Mouse (Mus musculus): ENCODE results near the gene Grk2. TPM values are rescaled to one million over a fixed set of nuclear protein-coding genes. Genes with fewer than 3 reads are reported as not detected.

Grk2 gene
- polyA plus RNA-seq, 1 experiment from 2014 or later = 19.6 TPM

- ATAC-seq (ENCODE audit: low FRiP score) = no peak
- no peak overlapping the region for H3K9ac ChIP-seq
- 90% methylated on average over 11 of the region's 11 CpGs for WGBS
Measured at GRCm38 (mm10) chr19:4291161-4291560, 14.9 kb downstream of the Grk2 start.

DNA sequence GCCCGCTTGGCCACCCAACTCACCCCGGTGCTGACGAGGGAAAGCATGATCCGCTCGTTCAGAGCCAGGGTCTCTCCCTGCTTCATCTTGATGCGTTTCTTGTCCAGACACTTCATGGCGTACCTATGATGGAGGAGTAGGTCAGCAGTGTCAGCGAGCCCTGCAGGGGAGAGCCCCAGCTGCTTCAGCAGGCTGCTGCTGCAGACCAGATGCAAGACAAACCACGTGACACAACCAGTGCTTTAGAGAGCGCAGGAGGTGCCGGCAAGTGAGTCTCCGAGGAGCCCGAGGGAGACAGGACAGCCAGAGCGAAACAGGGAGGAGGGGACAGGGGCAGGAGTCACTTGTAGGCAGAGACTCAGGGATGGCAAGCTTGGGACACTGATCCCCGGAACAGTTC, 15.3 kb downstream of the Grk2 start:
- Histone ChIP-seq H3K27ac (no peak overlapping the region), H3K4me2 (no peak overlapping the region), H3K4me1 (replicated peaks) (peaks cover 16% of the 10 kb centered on the region), H3K9me3 (no peaks in the 10 kb centered on the region), H3K9ac (no peak overlapping the region), H3K4me3 (no peak overlapping the region), H3K27me3 (no peaks in the 10 kb centered on the region), H3K36me3 (peaks cover 91% of the 10 kb centered on the region)
- WGBS = 72% methylated on average over 15 of the region's 15 CpGs
- ATAC-seq (ENCODE audit: low FRiP score) = no peak; the same call in 1 of the 2 replicates

More at GRCm38 (mm10) chr19:4291161-4291560, 14.9 kb downstream of the Grk2 start:
- Histone ChIP-seq H3K36me3 (peaks cover 87% of the 10 kb centered on the region), H3K4me3 (no peak overlapping the region), H3K27me3 (no peaks in the 10 kb centered on the region), H3K4me1 (replicated peaks) (peaks cover 16% of the 10 kb centered on the region), H3K9me3 (no peaks in the 10 kb centered on the region), H3K4me2 (no peak overlapping the region), H3K27ac (no peak overlapping the region)

GRCm38 (mm10) chr19:4283653-4284052, 22.4 kb downstream of the Grk2 start:
- H3K36me3 ChIP-seq = peaks cover 54% of the 10 kb centered on the region
- peak overlapping the region; percentile 63 for H3K4me3 ChIP-seq
- 0 out of 2 replicates have a peak, but pooled peaks cover 3% of the 10 kb centered on the region for H3K27me3 ChIP-seq
- H3K9me3 ChIP-seq = no peaks in the 10 kb centered on the region
- H3K27ac ChIP-seq = peak overlapping the region; percentile 52; the same call in 1 of the 2 replicates
- peak overlapping the region; percentile 66 for H3K4me2 ChIP-seq
- no peak overlapping the region for H3K9ac ChIP-seq
- peaks cover 17% of the 10 kb centered on the region for H3K4me1 ChIP-seq (replicated peaks)
- no peak for ATAC-seq (ENCODE audit: low FRiP score)
- WGBS = 51% methylated on average over 7 of the region's 7 CpGs

- H3K4me3 ChIP-seq = peak within 1 kb of the TSS; percentile 63
- H3K27ac ChIP-seq = peak within 1 kb of the TSS; percentile 80
- H3K9me3 ChIP-seq = no peaks in the 10 kb centered on the region
- H3K27me3 ChIP-seq = 0 out of 2 replicates have a peak, but pooled peaks cover 3% of the 10 kb centered on the region
- under 1% methylated on average over 47 of the region's 50 CpGs for WGBS
- peak within 1 kb of the TSS; percentile 66 for H3K4me2 ChIP-seq
- peak within 1 kb of the TSS; percentile 82 for H3K9ac ChIP-seq
- peaks cover 17% of the 10 kb centered on the region for H3K4me1 ChIP-seq (replicated peaks)
- ATAC-seq (ENCODE audit: low FRiP score) = peak; percentile 94
- H3K36me3 ChIP-seq = peaks cover 47% of the 10 kb centered on the region
Measured at GRCm38 (mm10) chr19:4282898-4283553, 23.0 kb downstream of the Grk2 start, which contains the start of gene Ankrd13d. Ankrd13d (minus strand) TSS chr19:4283137.

- peaks cover 17% of the 10 kb centered on the region for H3K4me1 ChIP-seq (replicated peaks)
Measured at GRCm38 (mm10) chr19:4280425-4280824, 25.6 kb downstream of the Grk2 start.

GRCm38 (mm10) chr19:4279487-4279886, 26.5 kb downstream of the Grk2 start:
- no peak overlapping the region for H3K9ac ChIP-seq
- no peak overlapping the region for H3K27ac ChIP-seq
- ATAC-seq (ENCODE audit: low FRiP score) = no peak
- no peak overlapping the region for H3K4me3 ChIP-seq
- peaks cover 25% of the 10 kb centered on the region for H3K36me3 ChIP-seq
- H3K4me1 ChIP-seq (replicated peaks) = peaks cover 17% of the 10 kb centered on the region
- no peaks in the 10 kb centered on the region; the same call in 1 of the 2 replicates for H3K9me3 ChIP-seq
- H3K4me2 ChIP-seq = no peak overlapping the region
- 0 out of 2 replicates have a peak, but pooled peaks cover 3% of the 10 kb centered on the region for H3K27me3 ChIP-seq
- 98% methylated on average over 1 of the region's 1 CpGs for WGBS

More at GRCm38 (mm10) chr19:4280425-4280824, 25.6 kb downstream of the Grk2 start:
- peaks cover 30% of the 10 kb centered on the region for H3K36me3 ChIP-seq
- 0 out of 2 replicates have a peak, but pooled peaks cover 3% of the 10 kb centered on the region for H3K27me3 ChIP-seq
- no peaks in the 10 kb centered on the region; the same call in 1 of the 2 replicates for H3K9me3 ChIP-seq
- WGBS = 94% methylated on average over 9 of the region's 9 CpGs
- ATAC-seq (ENCODE audit: low FRiP score) = no peak
- H3K27ac ChIP-seq = no peak overlapping the region
- no peak overlapping the region for H3K9ac ChIP-seq
- no peak overlapping the region for H3K4me2 ChIP-seq
- no peak overlapping the region for H3K4me3 ChIP-seq

DNA sequence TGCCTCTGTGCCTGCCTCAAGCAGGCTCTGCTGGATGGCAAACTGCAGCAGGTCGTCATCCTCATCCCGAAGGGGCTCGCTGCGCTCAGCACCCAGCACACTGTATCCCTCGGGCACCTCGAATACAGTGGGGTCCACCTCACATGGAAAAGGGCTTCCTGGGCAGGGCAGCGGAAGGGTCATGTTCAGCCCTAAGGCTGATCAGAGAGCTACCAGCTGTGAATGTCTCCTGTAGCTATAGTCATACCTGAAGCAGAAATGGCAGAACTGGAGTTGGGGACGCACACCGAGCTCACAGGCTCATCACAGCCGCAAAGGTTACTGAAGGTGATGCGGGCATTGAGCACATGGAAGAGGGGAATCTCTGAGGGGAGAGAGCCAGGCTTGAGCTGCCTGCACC, 35.0 kb downstream of the Grk2 start:
- peaks cover 42% of the 10 kb centered on the region for H3K27me3 ChIP-seq
- WGBS = 93% methylated on average over 11 of the region's 11 CpGs
- H3K4me1 ChIP-seq (replicated peaks) = peaks cover 12% of the 10 kb centered on the region
- ATAC-seq (ENCODE audit: low FRiP score) = no peak
- H3K9me3 ChIP-seq = no peaks in the 10 kb centered on the region; the same call in 1 of the 2 replicates
- no peak overlapping the region for H3K9ac ChIP-seq
- H3K4me2 ChIP-seq = no peak overlapping the region
- no peak overlapping the region for H3K27ac ChIP-seq
- H3K36me3 ChIP-seq = peaks cover 36% of the 10 kb centered on the region
- H3K4me3 ChIP-seq = no peak overlapping the region

GRCm38 (mm10) chr19:4270187-4270586, 35.8 kb downstream of the Grk2 start:
- Histone ChIP-seq H3K4me2 (no peak overlapping the region), H3K9me3 (no peaks in the 10 kb centered on the region), H3K9ac (no peak overlapping the region), H3K36me3 (peaks cover 33% of the 10 kb centered on the region), H3K27me3 (peaks cover 42% of the 10 kb centered on the region), H3K4me1 (replicated peaks) (peaks cover 12% of the 10 kb centered on the region), H3K4me3 (no peak overlapping the region), H3K27ac (no peak overlapping the region)
- ATAC-seq (ENCODE audit: low FRiP score) = no peak
- 68% methylated on average over 6 of the region's 6 CpGs for WGBS

GRCm38 (mm10) chr19:4268566-4269361, 37.3 kb downstream of the Grk2 start, which contains the start of gene Ssh3:
Ssh3 (minus strand) TSS chr19:4269180.
- Histone ChIP-seq H3K9me3 (no peaks in the 10 kb centered on the region), H3K4me2 (peak within 1 kb of the TSS; percentile 55), H3K27ac (no peak within 1 kb of the TSS), H3K27me3 (peaks cover 42% of the 10 kb centered on the region), H3K4me1 (replicated peaks) (peaks cover 12% of the 10 kb centered on the region), H3K9ac (peak within 1 kb of the TSS; percentile 59), H3K36me3 (peaks cover 34% of the 10 kb centered on the region), H3K4me3 (peak within 1 kb of the TSS; percentile 36)
- WGBS = 6% methylated on average over 46 of the region's 46 CpGs
- 0 out of 2 replicates have a peak, but pooled peaks have one; percentile 28 for ATAC-seq (ENCODE audit: low FRiP score)

DNA sequence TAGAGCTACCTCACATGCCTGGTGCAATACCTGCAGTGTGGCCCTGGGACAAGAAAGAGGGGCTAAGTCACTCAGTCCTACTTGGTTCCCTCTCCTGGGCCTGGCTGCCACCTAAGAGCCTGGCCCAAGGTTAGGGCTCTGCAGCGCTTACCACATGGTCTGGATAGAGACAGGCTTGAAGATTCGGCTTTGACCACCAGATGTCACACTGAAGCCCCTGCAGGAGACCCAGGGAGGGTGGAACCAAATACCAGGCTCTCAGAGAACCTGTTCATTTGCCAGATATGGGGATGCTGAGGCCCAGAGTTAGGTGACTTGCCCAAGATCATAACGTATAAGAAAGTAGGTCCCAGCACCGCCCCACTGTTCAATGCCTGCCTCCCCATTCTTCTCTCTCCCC, 40.1 kb downstream of the Grk2 start:
- Histone ChIP-seq H3K27me3 (peaks cover 38% of the 10 kb centered on the region), H3K9me3 (no peaks in the 10 kb centered on the region), H3K9ac (no peak overlapping the region), H3K4me1 (replicated peaks) (peaks cover 12% of the 10 kb centered on the region), H3K4me3 (no peak overlapping the region), H3K36me3 (peaks cover 13% of the 10 kb centered on the region), H3K4me2 (no peak overlapping the region), H3K27ac (no peak overlapping the region)
- WGBS = 73% methylated on average over 4 of the region's 4 CpGs
- ATAC-seq (ENCODE audit: low FRiP score) = no peak

- H3K27me3 ChIP-seq = peaks cover 22% of the 10 kb centered on the region
- peaks cover 10% of the 10 kb centered on the region for H3K4me1 ChIP-seq (replicated peaks)
- H3K27ac ChIP-seq = no peak overlapping the region
- H3K4me3 ChIP-seq = no peak overlapping the region
- no peak overlapping the region for H3K9ac ChIP-seq
- 0 out of 2 replicates have a peak, but pooled peaks cover 3% of the 10 kb centered on the region for H3K36me3 ChIP-seq
- H3K4me2 ChIP-seq = no peak overlapping the region
- 94% methylated on average over 6 of the region's 6 CpGs for WGBS
- H3K9me3 ChIP-seq = no peaks in the 10 kb centered on the region
- no peak for ATAC-seq (ENCODE audit: low FRiP score)
Measured at GRCm38 (mm10) chr19:4264171-4264780, 41.7 kb downstream of the Grk2 start.

- no peak overlapping the region for H3K4me2 ChIP-seq
- H3K9me3 ChIP-seq = no peaks in the 10 kb centered on the region
- no peak overlapping the region for H3K4me3 ChIP-seq
- no peak overlapping the region for H3K9ac ChIP-seq
- 0 out of 2 replicates have a peak, but pooled peaks cover 3% of the 10 kb centered on the region for H3K36me3 ChIP-seq
- ATAC-seq (ENCODE audit: low FRiP score) = no peak
- WGBS = 76% methylated on average over 14 of the region's 14 CpGs
- H3K4me1 ChIP-seq (replicated peaks) = peaks cover 4% of the 10 kb centered on the region
- H3K27me3 ChIP-seq = peaks cover 16% of the 10 kb centered on the region
- H3K27ac ChIP-seq = no peak overlapping the region
Measured at GRCm38 (mm10) chr19:4263702-4264101, 42.3 kb downstream of the Grk2 start.
